Mouse (Mus musculus): Measurements from ENCODE around the gene Olfr658. TPM values are rescaled to one million over a fixed set of nuclear protein-coding genes. Genes with fewer than 3 reads are reported as not detected.

The Olfr658 gene
- 0.04 and 0.08 TPM in 2 replicates for polyA plus RNA-seq (2012; rRNA removed)

GRCm38 (mm10) chr7:104646841-104647482, at the start of gene Olfr658:
Gene Olfr658 (minus strand): TSS chr7:104647305.
- no peak for TF ChIP-seq POLR2A (IDR thresholded peaks at IDR 0.05; ENCODE audit: borderline replicate concordance, extremely low read depth, insufficient read depth, insufficient read length, poor library complexity, severe bottlenecking)
- TF ChIP-seq CTCF (IDR thresholded peaks at IDR 0.05; ENCODE audit: borderline replicate concordance, extremely low read depth, insufficient read depth, insufficient read length): peak; percentile 62
- peak; percentile 77 for DNase-seq (ENCODE audit: low read depth)

GRCm38 (mm10) chr7:104686201-104686600, 39.1 kb upstream of the Olfr658 start, which contains the start of gene Olfr661:
Gene Olfr661 (plus strand): TSS chr7:104686501.
- no peak for DNase-seq (ENCODE audit: low read depth)
- TF ChIP-seq CTCF (IDR thresholded peaks at IDR 0.05; ENCODE audit: borderline replicate concordance, extremely low read depth, insufficient read depth, insufficient read length) (no peak), POLR2A (IDR thresholded peaks at IDR 0.05; ENCODE audit: borderline replicate concordance, extremely low read depth, insufficient read depth, insufficient read length, poor library complexity, severe bottlenecking) (no peak)

GRCm38 (mm10) chr7:104666453-104666852, 19.3 kb upstream of the Olfr658 start, which contains the start of gene Olfr659:
Gene Olfr659 (plus strand): TSS chr7:104666753.
- DNase-seq (ENCODE audit: low read depth): no peak
- TF ChIP-seq POLR2A (IDR thresholded peaks at IDR 0.05; ENCODE audit: borderline replicate concordance, extremely low read depth, insufficient read depth, insufficient read length, poor library complexity, severe bottlenecking) (no peak), CTCF (IDR thresholded peaks at IDR 0.05; ENCODE audit: borderline replicate concordance, extremely low read depth, insufficient read depth, insufficient read length) (no peak)

- DNase-seq (ENCODE audit: low read depth): no peak
Observed at GRCm38 (mm10) chr7:104624494-104624893, 22.6 kb downstream of the Olfr658 start, which contains the start of gene Olfr657. Gene Olfr657 (plus strand): TSS chr7:104624794.

GRCm38 (mm10) chr7:104613655-104614054, 33.5 kb downstream of the Olfr658 start, which contains the start of gene Olfr656:
Gene Olfr656 (plus strand): TSS chr7:104613955.
- TF ChIP-seq POLR2A (IDR thresholded peaks at IDR 0.05; ENCODE audit: borderline replicate concordance, extremely low read depth, insufficient read depth, insufficient read length, poor library complexity, severe bottlenecking) (no peak), CTCF (IDR thresholded peaks at IDR 0.05; ENCODE audit: borderline replicate concordance, extremely low read depth, insufficient read depth, insufficient read length) (no peak)
- DNase-seq (ENCODE audit: low read depth): no peak

More at GRCm38 (mm10) chr7:104624494-104624893, 22.6 kb downstream of the Olfr658 start, which contains the start of gene Olfr657:
- TF ChIP-seq POLR2A (IDR thresholded peaks at IDR 0.05; ENCODE audit: borderline replicate concordance, extremely low read depth, insufficient read depth, insufficient read length, poor library complexity, severe bottlenecking) (no peak), CTCF (IDR thresholded peaks at IDR 0.05; ENCODE audit: borderline replicate concordance, extremely low read depth, insufficient read depth, insufficient read length) (no peak)

DNA sequence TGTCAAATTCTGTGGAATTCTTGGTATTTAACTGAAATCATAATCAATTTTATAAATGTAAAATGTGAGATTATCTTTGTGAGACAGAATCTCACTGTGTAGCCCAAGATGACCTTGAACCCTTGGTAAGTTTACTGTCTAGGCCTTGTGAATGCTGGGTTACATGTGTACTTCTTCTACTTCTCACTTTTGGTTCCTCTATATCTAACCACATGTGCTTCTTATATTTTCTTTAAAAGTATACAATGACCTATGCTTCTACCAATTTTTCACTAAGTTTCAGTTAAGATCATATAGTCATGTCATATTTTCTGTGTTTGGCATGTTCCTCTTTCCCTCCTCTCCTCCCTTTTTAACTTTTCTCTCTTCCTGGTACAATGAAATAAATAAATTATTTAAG, 42.4 kb downstream of the Olfr658 start:
- no peak for TF ChIP-seq POLR2A (IDR thresholded peaks at IDR 0.05; ENCODE audit: borderline replicate concordance, extremely low read depth, insufficient read depth, insufficient read length, poor library complexity, severe bottlenecking)
- no peak for TF ChIP-seq CTCF (IDR thresholded peaks at IDR 0.05; ENCODE audit: borderline replicate concordance, extremely low read depth, insufficient read depth, insufficient read length)

DNA sequence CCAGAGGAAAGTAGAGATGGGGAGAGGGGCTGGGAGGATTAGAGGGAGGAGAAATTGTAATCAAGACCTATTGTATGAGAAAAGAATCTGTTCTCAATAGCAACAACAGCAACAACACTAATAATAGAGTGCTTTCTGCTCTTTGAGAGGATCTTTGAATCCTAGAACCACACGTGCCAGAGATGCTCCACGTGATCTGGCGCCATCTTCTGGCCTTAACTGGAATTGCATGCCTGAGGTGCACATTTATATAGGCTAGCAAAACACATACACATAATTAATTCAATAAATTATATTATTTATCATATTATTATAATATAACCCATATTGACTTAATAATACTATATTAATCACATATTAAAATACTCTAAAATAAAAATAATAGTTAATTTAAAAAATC, 43.9 kb downstream of the Olfr658 start:
- TF ChIP-seq POLR2A (IDR thresholded peaks at IDR 0.05; ENCODE audit: borderline replicate concordance, extremely low read depth, insufficient read depth, insufficient read length, poor library complexity, severe bottlenecking): no peak
- TF ChIP-seq CTCF (IDR thresholded peaks at IDR 0.05; ENCODE audit: borderline replicate concordance, extremely low read depth, insufficient read depth, insufficient read length): peak; percentile 56; the same call in 1 of the 2 replicates
- peak; percentile 8 for DNase-seq (ENCODE audit: low read depth)

More for the DNA sequence above, 42.4 kb downstream of the Olfr658 start:
- DNase-seq (ENCODE audit: low read depth): no peak

GRCm38 (mm10) chr7:104601679-104602078, 45.4 kb downstream of the Olfr658 start, which contains the start of gene Olfr655:
Gene Olfr655 (minus strand): TSS chr7:104601779.
- TF ChIP-seq POLR2A (IDR thresholded peaks at IDR 0.05; ENCODE audit: borderline replicate concordance, extremely low read depth, insufficient read depth, insufficient read length, poor library complexity, severe bottlenecking) (no peak), CTCF (IDR thresholded peaks at IDR 0.05; ENCODE audit: borderline replicate concordance, extremely low read depth, insufficient read depth, insufficient read length) (no peak)
- DNase-seq (ENCODE audit: low read depth): no peak

Other genes starting within 250 kb of the Olfr658 start
- gene Trim30c, start 246.5 kb downstream of the Olfr658 start, polyA plus RNA-seq (2012; rRNA removed): not detected in 2 replicates
- gene Trim30a, start 182.1 kb downstream of the Olfr658 start, polyA plus RNA-seq (2012; rRNA removed): 0.64 and 0.79 TPM in 2 replicates
- gene Trim30d, start 139.5 kb downstream of the Olfr658 start, polyA plus RNA-seq (2012; rRNA removed): 0.21 and 0.33 TPM in 2 replicates
- gene Olfr651, start 97.2 kb downstream of the Olfr658 start, polyA plus RNA-seq (2012; rRNA removed): not detected in 2 replicates
- gene Olfr652, start 86.4 kb downstream of the Olfr658 start, polyA plus RNA-seq (2012; rRNA removed): not detected in 2 replicates
- gene Olfr653, start 70.0 kb downstream of the Olfr658 start, polyA plus RNA-seq (2012; rRNA removed): not detected in 2 replicates
- gene Olfr654, start 60.3 kb downstream of the Olfr658 start, polyA plus RNA-seq (2012; rRNA removed): not detected in 2 replicates
- gene Olfr655, start 45.5 kb downstream of the Olfr658 start, polyA plus RNA-seq (2012; rRNA removed): not detected in 2 replicates
- not detected in 2 replicates for gene Olfr656, start 33.4 kb downstream of the Olfr658 start, polyA plus RNA-seq (2012; rRNA removed)
- not detected in 2 replicates for gene Olfr657, start 22.5 kb downstream of the Olfr658 start, polyA plus RNA-seq (2012; rRNA removed)
- not detected in 2 replicates for gene Olfr659, start 19.4 kb upstream of the Olfr658 start, polyA plus RNA-seq (2012; rRNA removed)
- gene Olfr661, start 39.2 kb upstream of the Olfr658 start, polyA plus RNA-seq (2012; rRNA removed): not detected in 2 replicates
- gene Usp17le, start 130.2 kb upstream of the Olfr658 start, polyA plus RNA-seq (2012; rRNA removed): not detected in 2 replicates
- gene Usp17lb, start 195.3 kb upstream of the Olfr658 start, polyA plus RNA-seq (2012; rRNA removed): not detected in 2 replicates
- gene Usp17la, start 209.7 kb upstream of the Olfr658 start, polyA plus RNA-seq (2012; rRNA removed): not detected in 2 replicates
- not detected in 2 replicates for gene Olfr665, start 230.7 kb upstream of the Olfr658 start, polyA plus RNA-seq (2012; rRNA removed)
- not detected in 2 replicates for gene Olfr666, start 248.6 kb upstream of the Olfr658 start, polyA plus RNA-seq (2012; rRNA removed)

All from brain, embryonic 14.5 days (tissue).